Mouse (Mus musculus) embryo, embryonic 11 days (tissue): ENCODE data around the gene Grhl1.

Source experiments
- DNase-seq: peaks from one replicate; pipeline ENCODE4 v3.0.0-alpha.2; 2015

Grhl1 gene

GRCm38 (mm10) chr12:24645901-24646300 lies 73.8 kb downstream of the Grhl1 start:
- no peak for DNase-seq

DNA sequence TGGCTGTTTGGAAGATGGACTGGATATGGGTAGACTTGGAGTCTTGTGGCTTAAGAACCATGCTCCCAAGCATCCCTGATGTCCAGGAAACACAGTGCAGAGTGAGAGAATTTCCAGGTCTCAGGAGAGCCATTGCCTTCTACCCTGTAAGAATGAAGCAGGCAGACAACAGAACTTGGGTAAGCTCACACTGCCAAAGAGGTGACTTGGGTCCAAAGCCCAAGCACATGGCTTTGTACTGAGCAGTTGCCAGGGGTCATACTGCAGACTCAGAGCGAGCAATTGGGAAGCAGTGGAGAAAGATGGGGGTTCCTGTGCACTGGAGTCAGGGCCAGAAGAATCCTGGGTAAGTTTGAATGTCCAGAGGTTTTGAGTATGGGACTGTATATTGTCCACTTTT lies 76.0 kb downstream of the Grhl1 start:
- DNase-seq: no peak

GRCm38 (mm10) chr12:24650415-24651062 lies 78.5 kb downstream of the Grhl1 start:
- no peak for DNase-seq

DNA sequence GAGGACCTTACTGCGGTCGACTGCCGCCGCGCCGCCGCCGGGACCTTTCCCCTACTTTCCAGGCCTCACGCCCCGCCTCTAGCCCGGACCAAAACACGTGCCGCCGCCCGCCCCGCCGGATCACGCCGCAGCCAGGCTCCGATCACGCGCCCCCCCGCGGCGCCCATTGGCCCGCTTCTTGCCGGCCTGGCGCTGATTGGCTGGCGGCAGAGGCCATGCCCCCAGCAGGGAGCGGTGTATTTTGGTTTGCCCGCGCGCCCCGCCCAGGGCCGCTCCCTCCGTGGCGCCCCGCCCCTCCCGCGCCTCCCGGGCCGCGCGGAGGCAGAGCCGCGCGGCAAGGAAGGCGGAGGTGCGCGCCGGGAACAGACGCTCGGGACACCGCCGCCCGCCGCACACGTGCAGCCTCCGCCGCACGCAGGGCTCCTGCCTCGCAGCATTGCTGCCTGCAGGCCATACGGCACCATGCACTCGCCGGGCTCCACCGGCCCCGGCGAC lies 79.0 kb downstream of the Grhl1 start, which contains the start of gene Klf11:
Klf11 (plus strand) TSS at position 212 of the 495 bp plus-strand sequence.
- DNase-seq: peak; percentile 99

- peak; percentile 96 for DNase-seq
Observed at GRCm38 (mm10) chr12:24651642-24652342, 79.7 kb downstream of the Grhl1 start.

DNA sequence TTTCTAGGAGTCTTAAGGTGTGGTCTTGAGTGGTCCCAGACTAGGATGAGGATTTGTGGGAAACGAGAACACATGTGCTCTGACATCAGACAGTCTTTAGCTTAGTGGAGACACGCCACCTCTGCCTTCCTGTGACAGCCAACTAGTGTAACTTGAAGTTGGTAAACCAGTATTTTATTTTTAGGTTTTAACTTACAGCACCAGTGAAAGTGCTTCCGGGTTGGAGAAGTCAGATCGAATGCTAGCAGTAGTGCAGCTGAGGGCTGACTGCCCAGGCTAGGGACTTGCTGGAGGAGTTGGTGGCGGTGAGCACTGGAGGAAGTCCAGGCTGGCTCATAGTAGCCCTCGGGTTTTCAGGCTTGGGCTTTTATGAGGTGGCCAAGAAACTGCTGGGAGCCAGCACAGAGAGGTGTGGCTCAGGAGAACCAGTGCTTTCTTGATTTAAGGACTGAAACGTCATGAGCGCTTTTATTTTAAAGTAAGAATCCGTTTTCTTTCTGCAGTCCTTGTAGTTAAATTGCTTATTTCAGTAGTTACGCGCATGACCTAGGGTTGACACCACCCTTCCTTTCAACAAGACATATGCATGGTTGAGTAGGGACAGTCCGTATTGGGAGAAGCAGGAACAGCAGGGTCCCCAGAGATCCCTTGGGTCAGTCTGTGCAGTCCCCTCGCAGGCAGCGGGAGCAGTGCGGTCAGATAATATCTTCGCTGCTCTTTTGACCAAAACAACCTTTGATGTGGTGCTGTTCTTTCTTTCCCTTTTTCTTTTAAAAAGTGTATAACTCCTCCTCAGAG lies 82.2 kb downstream of the Grhl1 start:
- no peak for DNase-seq

GRCm38 (mm10) chr12:24656436-24656835 lies 84.4 kb downstream of the Grhl1 start:
- DNase-seq: no peak

- DNase-seq: no peak
Observed at GRCm38 (mm10) chr12:24658998-24659397, 86.9 kb downstream of the Grhl1 start.

GRCm38 (mm10) chr12:24659923-24660322 lies 87.8 kb downstream of the Grhl1 start:
- no peak for DNase-seq

- no peak for DNase-seq
Observed at GRCm38 (mm10) chr12:24661100-24661499, 89.0 kb downstream of the Grhl1 start.

- no peak for DNase-seq
Observed at GRCm38 (mm10) chr12:24662131-24662530, 90.0 kb downstream of the Grhl1 start.
